Mouse (Mus musculus): ENCODE results near the gene Olfr1006. TPM values are rescaled to one million over a fixed set of nuclear protein-coding genes. Genes with fewer than 3 reads are reported as not detected.
"Not testable (repeated sequence)": the region's sequence is repeated elsewhere in the genome, so short reads cannot be mapped to it uniquely, and the experiment has no call there.

The Olfr1006 gene
- not detected in 2 replicates for polyA plus RNA-seq (2014; fragmentation: Nextera tagmentation; extraction: Ambion mirVana)

GRCm38 (mm10) chr2:85678667-85679066 lies at the start of gene Olfr1006:
Olfr1006 (minus strand) TSS chr2:85678767.
- no peaks in the 10 kb centered on the region for H3K9me3 ChIP-seq (ENCODE audit: control insufficient read depth, low read depth, low read length)
- no peak for ATAC-seq (ENCODE audit: insufficient number of reproducible peaks, insufficient read depth, low FRiP score, low read depth)
- no peaks in the 10 kb centered on the region for H3K27me3 ChIP-seq (ENCODE audit: control insufficient read depth, insufficient read depth, low read length)
- no peak within 1 kb of the TSS for H3K9ac ChIP-seq (replicated peaks; ENCODE audit: low read depth, low read length)
- H3K27ac ChIP-seq (ENCODE audit: low read length): no peak within 1 kb of the TSS
- no peak within 1 kb of the TSS for H3K4me2 ChIP-seq (replicated peaks; ENCODE audit: low read depth, low read length)
- H3K4me1 ChIP-seq (ENCODE audit: control insufficient read depth, insufficient read depth, low read length): no peaks in the 10 kb centered on the region
- H3K4me3 ChIP-seq (ENCODE audit: low read depth, low read length): no peak within 1 kb of the TSS
- H3K36me3 ChIP-seq (ENCODE audit: control insufficient read depth, insufficient read depth, low read length): no peaks in the 10 kb centered on the region

GRCm38 (mm10) chr2:85725793-85726192 lies 47.2 kb upstream of the Olfr1006 start:
- Histone ChIP-seq H3K4me2 (replicated peaks; ENCODE audit: low read depth, low read length) (no peak overlapping the region), H3K27ac (ENCODE audit: low read length) (no peak overlapping the region), H3K9me3 (ENCODE audit: control insufficient read depth, low read depth, low read length) (no peaks in the 10 kb centered on the region), H3K9ac (replicated peaks; ENCODE audit: low read depth, low read length) (no peak overlapping the region), H3K27me3 (ENCODE audit: control insufficient read depth, insufficient read depth, low read length) (no peaks in the 10 kb centered on the region), H3K4me1 (ENCODE audit: control insufficient read depth, insufficient read depth, low read length) (no peaks in the 10 kb centered on the region), H3K36me3 (ENCODE audit: control insufficient read depth, insufficient read depth, low read length) (no peaks in the 10 kb centered on the region), H3K4me3 (ENCODE audit: low read depth, low read length) (no peak overlapping the region)
- WGBS: 10% methylated on average over 3 of the region's 3 CpGs
- ATAC-seq (ENCODE audit: insufficient number of reproducible peaks, insufficient read depth, low FRiP score, low read depth): no peak

GRCm38 (mm10) chr2:85715119-85715518 lies 36.6 kb upstream of the Olfr1006 start, which contains the start of gene Olfr1009:
Olfr1009 (plus strand) TSS chr2:85715419.
- H3K9ac ChIP-seq (replicated peaks; ENCODE audit: low read depth, low read length): no peak within 1 kb of the TSS
- H3K4me1 ChIP-seq (ENCODE audit: control insufficient read depth, insufficient read depth, low read length): no peaks in the 10 kb centered on the region
- no peaks in the 10 kb centered on the region for H3K36me3 ChIP-seq (ENCODE audit: control insufficient read depth, insufficient read depth, low read length)
- H3K27me3 ChIP-seq (ENCODE audit: control insufficient read depth, insufficient read depth, low read length): no peaks in the 10 kb centered on the region
- H3K27ac ChIP-seq (ENCODE audit: low read length): no peak within 1 kb of the TSS
- no peaks in the 10 kb centered on the region for H3K9me3 ChIP-seq (ENCODE audit: control insufficient read depth, low read depth, low read length)
- 89% methylated on average over 1 of the region's 1 CpGs for WGBS
- H3K4me3 ChIP-seq (ENCODE audit: low read depth, low read length): no peak within 1 kb of the TSS
- ATAC-seq (ENCODE audit: insufficient number of reproducible peaks, insufficient read depth, low FRiP score, low read depth): no peak
- H3K4me2 ChIP-seq (replicated peaks; ENCODE audit: low read depth, low read length): no peak within 1 kb of the TSS

- no peak overlapping the region for H3K4me3 ChIP-seq (ENCODE audit: low read depth, low read length)
- H3K27me3 ChIP-seq (ENCODE audit: control insufficient read depth, insufficient read depth, low read length): no peaks in the 10 kb centered on the region
- H3K9me3 ChIP-seq (ENCODE audit: control insufficient read depth, low read depth, low read length): no peaks in the 10 kb centered on the region
- H3K4me1 ChIP-seq (ENCODE audit: control insufficient read depth, insufficient read depth, low read length): no peaks in the 10 kb centered on the region
- WGBS: 21% methylated on average over 1 of the region's 1 CpGs
- H3K4me2 ChIP-seq (replicated peaks; ENCODE audit: low read depth, low read length): no peak overlapping the region
- no peak for ATAC-seq (ENCODE audit: insufficient number of reproducible peaks, insufficient read depth, low FRiP score, low read depth)
- no peak overlapping the region for H3K27ac ChIP-seq (ENCODE audit: low read length)
- no peaks in the 10 kb centered on the region for H3K36me3 ChIP-seq (ENCODE audit: control insufficient read depth, insufficient read depth, low read length)
- no peak overlapping the region for H3K9ac ChIP-seq (replicated peaks; ENCODE audit: low read depth, low read length)
Measured at GRCm38 (mm10) chr2:85711159-85711558, 32.6 kb upstream of the Olfr1006 start.

GRCm38 (mm10) chr2:85710680-85711079 lies 32.1 kb upstream of the Olfr1006 start:
- H3K4me3 ChIP-seq (ENCODE audit: low read depth, low read length); ATAC-seq (ENCODE audit: insufficient number of reproducible peaks, insufficient read depth, low FRiP score, low read depth); H3K9me3 ChIP-seq (ENCODE audit: control insufficient read depth, low read depth, low read length); H3K4me1 ChIP-seq (ENCODE audit: control insufficient read depth, insufficient read depth, low read length); H3K27ac ChIP-seq (ENCODE audit: low read length); H3K27me3 ChIP-seq (ENCODE audit: control insufficient read depth, insufficient read depth, low read length); H3K4me2 ChIP-seq (replicated peaks; ENCODE audit: low read depth, low read length); H3K9ac ChIP-seq (replicated peaks; ENCODE audit: low read depth, low read length); H3K36me3 ChIP-seq (ENCODE audit: control insufficient read depth, insufficient read depth, low read length): not testable (repeated sequence)
- 24% methylated on average over 2 of the region's 2 CpGs for WGBS

- Histone ChIP-seq H3K9me3 (ENCODE audit: control insufficient read depth, low read depth, low read length) (0 out of 2 replicates have a peak, but pooled peaks cover under 1% of the 10 kb centered on the region), H3K4me3 (ENCODE audit: low read depth, low read length) (no peak within 1 kb of the TSS), H3K9ac (replicated peaks; ENCODE audit: low read depth, low read length) (no peak within 1 kb of the TSS), H3K27me3 (ENCODE audit: control insufficient read depth, insufficient read depth, low read length) (no peaks in the 10 kb centered on the region), H3K4me1 (ENCODE audit: control insufficient read depth, insufficient read depth, low read length) (no peaks in the 10 kb centered on the region), H3K36me3 (ENCODE audit: control insufficient read depth, insufficient read depth, low read length) (no peaks in the 10 kb centered on the region), H3K4me2 (replicated peaks; ENCODE audit: low read depth, low read length) (no peak within 1 kb of the TSS), H3K27ac (ENCODE audit: low read length) (no peak within 1 kb of the TSS)
- ATAC-seq (ENCODE audit: insufficient number of reproducible peaks, insufficient read depth, low FRiP score, low read depth): no peak
Measured at GRCm38 (mm10) chr2:85689131-85689530, 10.6 kb upstream of the Olfr1006 start, which contains the start of gene Olfr1008. Olfr1008 (plus strand) TSS chr2:85689431.

GRCm38 (mm10) chr2:85664355-85664754 lies 14.2 kb downstream of the Olfr1006 start, which contains the start of gene Olfr154:
Olfr154 (minus strand) TSS chr2:85664455.
- H3K4me1 ChIP-seq (ENCODE audit: control insufficient read depth, insufficient read depth, low read length); H3K36me3 ChIP-seq (ENCODE audit: control insufficient read depth, insufficient read depth, low read length); H3K27me3 ChIP-seq (ENCODE audit: control insufficient read depth, insufficient read depth, low read length); H3K4me2 ChIP-seq (replicated peaks; ENCODE audit: low read depth, low read length); H3K9ac ChIP-seq (replicated peaks; ENCODE audit: low read depth, low read length); H3K4me3 ChIP-seq (ENCODE audit: low read depth, low read length); H3K9me3 ChIP-seq (ENCODE audit: control insufficient read depth, low read depth, low read length); H3K27ac ChIP-seq (ENCODE audit: low read length); ATAC-seq (ENCODE audit: insufficient number of reproducible peaks, insufficient read depth, low FRiP score, low read depth): not testable (repeated sequence)

- no peak within 1 kb of the TSS for H3K4me2 ChIP-seq (replicated peaks; ENCODE audit: low read depth, low read length)
- ATAC-seq (ENCODE audit: insufficient number of reproducible peaks, insufficient read depth, low FRiP score, low read depth): no peak
- H3K27ac ChIP-seq (ENCODE audit: low read length): no peak within 1 kb of the TSS
- no peak within 1 kb of the TSS for H3K4me3 ChIP-seq (ENCODE audit: low read depth, low read length)
- H3K27me3 ChIP-seq (ENCODE audit: control insufficient read depth, insufficient read depth, low read length): no peaks in the 10 kb centered on the region
- H3K36me3 ChIP-seq (ENCODE audit: control insufficient read depth, insufficient read depth, low read length): no peaks in the 10 kb centered on the region
- 92% methylated on average over 1 of the region's 1 CpGs for WGBS
- no peaks in the 10 kb centered on the region for H3K4me1 ChIP-seq (ENCODE audit: control insufficient read depth, insufficient read depth, low read length)
- no peaks in the 10 kb centered on the region for H3K9me3 ChIP-seq (ENCODE audit: control insufficient read depth, low read depth, low read length)
- H3K9ac ChIP-seq (replicated peaks; ENCODE audit: low read depth, low read length): no peak within 1 kb of the TSS
Measured at GRCm38 (mm10) chr2:85650604-85651003, 28.0 kb downstream of the Olfr1006 start, which contains the start of gene Olfr1002. Olfr1002 (minus strand) TSS chr2:85650704.

All from stomach, embryonic 14.5 days (tissue).